8 mouse cellular contexts compared by ENCODE assay signal in the genomic region with DNA sequence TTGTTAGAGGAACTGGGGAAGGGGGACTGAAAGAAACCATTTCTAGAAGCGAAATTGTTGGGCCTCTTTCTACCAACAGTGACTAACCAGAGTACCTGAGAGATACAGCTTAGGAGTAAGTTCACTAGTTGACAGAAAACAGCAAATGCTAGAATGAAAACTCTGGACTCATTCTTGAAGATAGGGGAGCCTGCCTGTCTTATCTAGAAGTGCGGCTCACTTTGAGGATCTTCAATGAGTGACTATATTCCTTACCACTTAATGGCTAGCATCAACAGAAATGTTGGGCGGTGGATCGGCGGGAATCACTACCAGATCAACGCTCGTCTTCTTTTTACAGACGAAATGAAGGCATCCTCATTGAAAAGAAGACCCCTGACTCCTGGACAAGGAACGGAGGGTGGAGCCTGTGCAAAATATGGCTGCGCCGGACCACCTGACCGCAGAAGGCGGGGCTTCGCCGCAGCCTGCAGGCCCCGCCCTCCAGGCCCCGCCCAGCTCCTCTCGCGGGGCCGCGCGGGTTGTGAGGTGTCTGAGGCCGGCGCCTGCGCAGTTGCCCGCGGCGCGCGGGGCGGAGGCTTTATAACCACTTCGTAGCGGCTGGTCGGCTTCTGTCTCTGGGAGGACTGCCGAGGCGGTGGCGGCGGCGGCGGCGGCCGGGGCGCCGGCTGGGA. TPM values are rescaled to one million over a fixed set of nuclear protein-coding genes. Genes with fewer than 3 reads are reported as not detected.
DNase-seq lines count a peak whose midpoint lies in the region; TF ChIP-seq lines count a peak whose summit lies in the region.

No protein-coding gene starts in this region.

- H3K36me3 ChIP-seq in megakaryocyte, embryonic 14.5 days (replicated peaks; ENCODE audit: low read length): peaks cover 42% of the 10 kb centered on the region

- H3K4me1 ChIP-seq in megakaryocyte, embryonic 14.5 days: peaks cover 52% of the 10 kb centered on the region

- H3K27ac ChIP-seq in gastrocnemius, adult 2 months: peak overlapping the region; percentile 92

- no peak for TF ChIP-seq CTCF in gastrocnemius, adult 2 months (IDR thresholded peaks at IDR 0.05)

- intact Hi-C loops in gastrocnemius, adult 2 months (cut with DNase I): loop anchor here (2.0 to 5.0 kb wide), 2 partner anchors 23 to 35 kb away; no protein-coding TSS in a partner anchor

- DNase-seq in WW6 (ENCODE audit: low read depth, low spot score): peak; percentile 88
- peak; percentile 91 to 99 for DNase-seq in cerebellum, postnatal 4 days (ENCODE audit: low spot score in 2 of 2)
- peak; percentile 98 for DNase-seq in gastrocnemius, adult 2 months
- peak; percentile 78 for DNase-seq in hindlimb bud, embryonic 11.5 days (ENCODE audit: extremely low spot score, low read depth, low spot score)
- DNase-seq in left cerebral cortex, adult 8-10 months (ENCODE audit: low spot score in 2 of 2): peak; percentile 91 to 96
- DNase-seq in right cerebral cortex, postnatal 10 days (ENCODE audit: low spot score in 2 of 2): peak; percentile 98
- peak; percentile 98 for DNase-seq in urinary bladder, postnatal 25 days (ENCODE audit: low spot score)

- H3K27me3 ChIP-seq in megakaryocyte, embryonic 14.5 days (replicated peaks): no peaks in the 10 kb centered on the region

- peaks cover 5% of the 10 kb centered on the region for H3K9me3 ChIP-seq in megakaryocyte, embryonic 14.5 days

- peak overlapping the region; percentile 96 for H3K4me3 ChIP-seq in gastrocnemius, adult 2 months
- peak overlapping the region; percentile 100 for H3K4me3 ChIP-seq in megakaryocyte, embryonic 14.5 days (replicated peaks)

RNA-seq across cellular contexts. Expression of a gene that starts 0.4 kb away (rescaled TPM):
- total RNA-seq in gastrocnemius, adult 2 months (2021): 10 to 100 TPM; 22.0 to 24.0 TPM
- total RNA-seq in left cerebral cortex, adult 8-10 months (2022): 10 to 100 TPM; 50.2 to 60.3 (median 52.6) TPM
- polyA plus RNA-seq in megakaryocyte, embryonic 14.5 days (2012; ENCODE audit: insufficient read depth, low replicate concordance): 696 and 878 TPM in 2 replicates

RNA-seq across cellular contexts. Expression of a gene that starts 47.7 kb away (rescaled TPM):
- total RNA-seq in gastrocnemius, adult 2 months (2021): not detected
- total RNA-seq in left cerebral cortex, adult 8-10 months (2022): not detected
- not detected in 2 replicates for polyA plus RNA-seq in megakaryocyte, embryonic 14.5 days (2012; ENCODE audit: insufficient read depth, low replicate concordance)

Comparison
In these comparisons a context has a peak if more than half of its experiments do, and no peak if none do; other contexts are left out.
1. Peak in every context shown above with its lines: DNase-seq, H3K4me3 ChIP-seq and H3K27ac ChIP-seq.